Mouse (Mus musculus) kidney, postnatal 0 days (tissue): ENCODE results near the gene Prkcz. TPM values are rescaled to one million over a fixed set of nuclear protein-coding genes. Genes with fewer than 3 reads are reported as not detected.

Experiments
- ATAC-seq: fragments of 200-750 bp; cut with Nextera tagmentation; replicated peaks from 2 replicates; pipeline ENCODE4 v1.8.0; 2017; ENCODE audit warnings: low read depth, moderate number of reproducible peaks, moderate TSS enrichment, moderate library complexity; ENCODE audit not compliant: low FRiP score
- DNase-seq: peaks from one replicate; pipeline ENCODE4 v3.0.0-alpha.2; 2016; ENCODE audit warnings: low spot score
- H3K27ac ChIP-seq: fragments of 300-500 bp; sonication (generic); 2 replicates; pipeline ENCODE4 v1.5.1; 2014; ENCODE audit warnings: mild to moderate bottlenecking
- H3K27me3 ChIP-seq: fragments of 300-500 bp; sonication (generic); 2 replicates; pipeline ENCODE4 v1.6.1; 2014; ENCODE audit warnings: low read length, mixed read lengths; ENCODE audit not compliant: insufficient read depth
- H3K36me3 ChIP-seq: fragments of 300-500 bp; sonication (generic); 2 replicates; pipeline ENCODE4 v1.6.1; 2014; ENCODE audit warnings: low read length, mixed read lengths; ENCODE audit not compliant: insufficient read depth
- H3K4me1 ChIP-seq: fragments of 300-500 bp; sonication (generic); replicated peaks from 2 replicates; pipeline ENCODE4 v1.6.1; 2014; ENCODE audit warnings: antibody characterized with exemption, low read length, mixed read lengths; ENCODE audit not compliant: insufficient read depth
- H3K4me2 ChIP-seq: fragments of 300-500 bp; sonication (generic); 2 replicates; pipeline ENCODE4 v1.6.1; 2014; ENCODE audit warnings: mild to moderate bottlenecking, low read length, moderate library complexity, mixed read lengths
- H3K4me3 ChIP-seq: fragments of 300-500 bp; sonication (generic); replicated peaks from 2 replicates; pipeline ENCODE4 v1.5.1; 2014; ENCODE audit warnings: low read depth, low read length
- H3K9ac ChIP-seq: fragments of 300-500 bp; sonication (generic); 2 replicates; pipeline ENCODE4 v1.6.1; 2014; ENCODE audit warnings: low read depth, low read length
- H3K9me3 ChIP-seq: fragments of 300-500 bp; sonication (generic); replicated peaks from 2 replicates; pipeline ENCODE4 v1.6.1; 2016; ENCODE audit warnings: low read length, inconsistent platforms, mixed read lengths
- CTCF ChIP-seq: IDR thresholded peaks from 2 replicates; pipeline ENCODE4 v1.5.1; 2016; ENCODE audit warnings: antibody characterized with exemption, low read depth, mild to moderate bottlenecking, moderate library complexity
- WGBS: fragments of 180-500 bp; shearing (Covaris S2); extraction: QIAGEN DNeasy Blood & Tissue Kit; methylation state at CpG from one replicate; pipeline ENCODE4 v1.1.7; 2014; 5-methylcytosine and 5-hydroxymethylcytosine counted together
- polyA plus RNA-seq: library from polyadenylated mRNA; unstranded; fragments of >200 nt; fragmentation: Nextera tagmentation; extraction: Ambion mirVana; gene quantifications from 2 replicates; pipeline ENCODE4 v1.2.1, GENCODE M21; 2015

Gene Prkcz
- polyA plus RNA-seq, 1 experiment from 2014 or later = 20.2 TPM

DNA sequence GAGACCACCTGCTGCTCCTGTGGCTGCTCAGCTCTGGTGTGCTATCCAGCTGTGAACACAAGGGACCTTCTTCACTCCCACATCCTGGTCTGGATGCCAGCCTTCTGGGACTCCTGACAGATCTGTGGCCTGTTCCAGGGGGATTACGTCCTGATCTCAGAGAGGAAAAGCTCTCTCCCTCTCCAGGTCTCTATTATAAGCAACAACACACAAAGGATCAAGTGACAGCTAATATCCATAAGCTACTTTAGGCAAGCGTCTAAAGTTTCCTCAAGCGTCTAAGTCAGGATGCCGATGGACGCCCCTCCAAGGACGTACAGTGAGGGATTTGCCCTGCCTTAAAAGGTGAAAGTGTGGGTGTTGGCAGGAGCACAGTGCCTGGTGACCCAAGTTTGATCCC lies 78.9 kb downstream of the Prkcz start:
- WGBS = 21% methylated on average over 6 of the region's 6 CpGs
- no peak for TF ChIP-seq CTCF

DNA sequence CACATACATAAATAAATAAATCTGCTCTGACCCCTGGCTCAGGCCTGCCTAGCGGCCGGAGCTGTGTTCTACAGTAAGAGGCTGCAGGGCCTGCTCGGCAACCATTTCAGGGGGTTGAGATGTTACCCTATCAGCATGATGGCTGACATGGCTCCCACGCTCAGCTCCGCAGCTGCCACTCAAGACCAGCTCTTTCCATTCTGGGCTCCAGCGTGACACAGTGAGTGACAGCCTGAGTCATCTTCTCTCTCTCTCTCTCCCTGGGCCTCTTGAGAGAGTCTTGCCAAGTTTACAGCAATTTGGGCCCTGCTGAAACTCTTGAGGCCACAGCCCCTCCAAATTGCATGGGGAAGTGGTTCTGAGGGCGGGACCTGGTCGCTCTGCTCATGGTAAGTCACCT lies 79.5 kb downstream of the Prkcz start:
- Histone ChIP-seq H3K4me3 (no peak overlapping the region), H3K27me3 (no peaks in the 10 kb centered on the region), H3K27ac (peak overlapping the region; percentile 82), H3K36me3 (no peaks in the 10 kb centered on the region), H3K4me1 (peaks cover 34% of the 10 kb centered on the region), H3K9me3 (no peaks in the 10 kb centered on the region), H3K4me2 (no peak overlapping the region), H3K9ac (no peak overlapping the region)
- DNase-seq = no peak
- no peak for TF ChIP-seq CTCF
- 91% methylated on average over 8 of the region's 8 CpGs for WGBS
- ATAC-seq = no peak

More for the DNA sequence above, 78.9 kb downstream of the Prkcz start:
- Histone ChIP-seq H3K4me2 (no peak overlapping the region), H3K9ac (no peak overlapping the region), H3K36me3 (no peaks in the 10 kb centered on the region), H3K4me1 (peaks cover 34% of the 10 kb centered on the region), H3K27ac (peak overlapping the region; percentile 82), H3K4me3 (no peak overlapping the region), H3K9me3 (no peaks in the 10 kb centered on the region), H3K27me3 (no peaks in the 10 kb centered on the region)
- ATAC-seq = no peak
- DNase-seq = peak; percentile 44

DNA sequence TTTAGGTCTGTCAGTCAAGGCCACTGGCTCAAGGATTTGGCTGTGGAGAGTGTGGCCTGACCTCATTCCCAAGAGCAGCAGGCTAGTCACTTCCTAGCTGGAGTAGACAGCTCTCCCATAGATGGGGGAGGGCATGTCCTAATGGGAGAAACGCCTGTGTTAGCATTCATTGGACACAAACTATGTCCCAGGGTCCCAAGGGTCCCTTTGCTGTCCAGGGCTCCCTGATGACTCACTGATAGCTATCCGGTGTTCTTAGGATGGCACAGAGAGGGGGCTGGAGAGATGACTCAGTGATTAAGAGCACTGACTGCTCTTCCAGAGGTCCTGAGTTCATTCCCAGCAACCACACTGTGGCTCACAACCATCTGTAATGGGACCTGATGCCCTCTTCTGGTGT lies 79.9 kb downstream of the Prkcz start:
- ATAC-seq (no peak), DNase-seq (no peak)
- H3K4me2 ChIP-seq = no peak overlapping the region
- no peaks in the 10 kb centered on the region for H3K36me3 ChIP-seq
- H3K27me3 ChIP-seq = no peaks in the 10 kb centered on the region
- 72% methylated on average over 2 of the region's 2 CpGs for WGBS
- no peak overlapping the region for H3K4me3 ChIP-seq
- peak overlapping the region; percentile 82 for H3K27ac ChIP-seq
- TF ChIP-seq CTCF = no peak
- H3K9ac ChIP-seq = no peak overlapping the region
- H3K9me3 ChIP-seq = no peaks in the 10 kb centered on the region
- H3K4me1 ChIP-seq = peaks cover 34% of the 10 kb centered on the region

DNA sequence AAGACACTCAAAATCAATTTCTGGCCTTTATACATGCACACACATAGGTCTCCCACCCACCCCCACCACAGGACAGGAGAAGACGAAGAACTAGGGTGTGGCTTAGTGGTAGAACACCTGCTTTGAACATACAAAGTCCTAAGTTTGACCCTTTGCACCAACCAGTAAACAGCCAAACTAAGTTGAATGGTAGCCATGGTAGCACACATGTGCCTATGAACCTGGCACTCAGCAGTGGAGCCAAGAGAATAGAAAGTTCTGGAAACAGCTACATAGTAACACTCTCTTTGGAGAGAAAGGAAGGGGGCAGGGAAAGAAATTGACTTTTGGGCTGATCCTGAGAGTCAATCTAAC lies 80.4 kb downstream of the Prkcz start:
- no peaks in the 10 kb centered on the region for H3K27me3 ChIP-seq
- no peak overlapping the region for H3K9ac ChIP-seq
- DNase-seq = no peak
- peak; percentile 68 for ATAC-seq
- H3K36me3 ChIP-seq = no peaks in the 10 kb centered on the region
- H3K27ac ChIP-seq = peak overlapping the region; percentile 57
- H3K4me3 ChIP-seq = no peak overlapping the region
- TF ChIP-seq CTCF = no peak
- H3K4me2 ChIP-seq = no peak overlapping the region
- no peaks in the 10 kb centered on the region for H3K9me3 ChIP-seq
- H3K4me1 ChIP-seq = peaks cover 34% of the 10 kb centered on the region
- 56% methylated on average over 1 of the region's 1 CpGs for WGBS

DNA sequence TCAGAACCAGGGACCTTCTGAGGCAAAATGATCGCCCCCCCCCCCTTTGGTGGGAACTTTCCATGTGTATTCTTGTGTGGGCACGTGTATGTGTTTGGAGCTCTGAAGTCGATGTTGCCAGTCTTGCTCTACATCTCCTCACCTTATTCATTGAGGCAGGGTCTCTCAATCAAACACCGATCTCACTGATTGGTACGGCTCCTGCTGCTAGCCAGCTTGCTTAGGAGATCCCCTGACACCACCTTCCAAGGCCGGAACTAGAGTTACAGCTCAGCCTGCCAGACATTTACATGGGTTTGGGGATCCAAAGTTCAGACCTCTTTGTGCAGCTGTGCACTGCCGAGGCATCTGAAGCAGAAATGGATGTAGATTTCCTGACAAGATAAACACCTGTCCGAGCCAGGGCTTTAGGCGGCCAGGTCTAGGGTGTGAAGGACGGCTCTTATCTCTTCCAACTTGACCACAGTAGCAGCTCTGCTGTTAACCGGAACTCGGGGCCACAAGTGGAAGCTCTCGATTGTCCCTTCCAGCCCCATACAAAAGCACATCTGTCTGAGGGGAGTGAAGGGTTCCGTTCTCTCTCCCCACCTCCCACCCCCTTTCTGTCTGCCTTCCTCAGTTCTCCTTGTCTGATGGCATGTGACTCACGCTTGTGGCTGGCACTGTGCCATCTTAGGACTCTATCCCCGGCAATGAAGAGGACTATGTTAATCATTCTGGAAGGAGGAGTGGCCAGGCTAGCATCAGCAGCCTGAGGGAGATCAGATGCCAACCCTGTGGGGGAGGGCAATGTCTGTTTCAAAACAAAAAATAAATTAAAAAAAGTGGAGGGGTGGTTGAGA lies 81.0 kb downstream of the Prkcz start:
- H3K4me3 ChIP-seq = no peak overlapping the region
- H3K9ac ChIP-seq = no peak overlapping the region
- no peak for TF ChIP-seq CTCF
- H3K9me3 ChIP-seq = no peaks in the 10 kb centered on the region
- H3K27me3 ChIP-seq = no peaks in the 10 kb centered on the region
- peak; percentile 80 for ATAC-seq
- H3K36me3 ChIP-seq = no peaks in the 10 kb centered on the region
- 0 out of 2 replicates have a peak overlapping the region, but pooled peaks have one; percentile 5 for H3K4me2 ChIP-seq
- DNase-seq = peak; percentile 65
- H3K4me1 ChIP-seq = peaks cover 34% of the 10 kb centered on the region
- H3K27ac ChIP-seq = peak overlapping the region; percentile 60; the same call in 1 of the 2 replicates
- WGBS = 47% methylated on average over 16 of the region's 16 CpGs

DNA sequence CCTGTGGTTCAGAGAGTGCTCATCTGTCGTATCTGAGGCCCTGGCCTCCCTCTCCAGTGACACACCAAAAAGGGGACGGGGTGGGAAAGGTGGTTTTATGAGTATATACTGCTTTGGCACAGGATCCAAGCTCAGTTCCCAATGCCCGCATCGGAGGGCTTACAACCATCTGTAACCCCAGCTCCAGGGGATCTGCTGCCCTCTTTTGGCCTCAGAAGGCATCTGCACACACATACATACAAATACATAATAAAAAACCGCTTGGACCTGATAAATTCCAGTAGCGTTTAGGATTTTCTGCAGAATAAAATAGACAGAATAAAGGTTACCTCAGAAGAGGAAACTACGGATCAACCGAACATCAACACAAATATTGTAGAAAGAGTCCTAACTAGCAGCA lies 82.1 kb downstream of the Prkcz start:
- WGBS = 88% methylated on average over 8 of the region's 8 CpGs

More for the DNA sequence above, 82.1 kb downstream of the Prkcz start:
- H3K27me3 ChIP-seq = no peaks in the 10 kb centered on the region
- H3K4me2 ChIP-seq = no peak overlapping the region
- ATAC-seq (no peak), DNase-seq (no peak)
- H3K9me3 ChIP-seq = no peaks in the 10 kb centered on the region
- H3K4me3 ChIP-seq = no peak overlapping the region
- no peaks in the 10 kb centered on the region for H3K36me3 ChIP-seq
- peak; percentile 55 for TF ChIP-seq CTCF
- peaks cover 34% of the 10 kb centered on the region for H3K4me1 ChIP-seq
- no peak overlapping the region for H3K9ac ChIP-seq
- H3K27ac ChIP-seq = no peak overlapping the region
